Mouse (Mus musculus) hindbrain, postnatal 0 days (tissue): ENCODE results near the gene Pgk1. TPM values are rescaled to one million over a fixed set of nuclear protein-coding genes. Genes with fewer than 3 reads are reported as not detected.
A peak's percentile ranks its signal among the peaks of the same experiment; 100 is the strongest.

ENCODE experiments used
- ATAC-seq: fragments of 200-750 bp; cut with Nextera tagmentation; 2 replicates; pipeline ENCODE4 v1.8.0; 2017; ENCODE audit warnings: mild to moderate bottlenecking, moderate TSS enrichment, moderate library complexity
- DNase-seq: peaks from one replicate; pipeline ENCODE4 v3.0.0-alpha.2; 2015; ENCODE audit warnings: low spot score
- H3K27ac ChIP-seq: fragments of 300-500 bp; sonication (generic); 2 replicates; pipeline ENCODE4 v1.5.1; 2014; ENCODE audit warnings: mild to moderate bottlenecking
- H3K27me3 ChIP-seq: fragments of 300-500 bp; sonication (generic); 2 replicates; pipeline ENCODE4 v1.6.1; 2014; ENCODE audit warnings: low read length, mixed read lengths; ENCODE audit not compliant: insufficient read depth
- H3K36me3 ChIP-seq: fragments of 300-500 bp; sonication (generic); 2 replicates; pipeline ENCODE4 v1.6.1; 2014; ENCODE audit warnings: low read length, mixed read lengths; ENCODE audit not compliant: insufficient read depth
- H3K4me1 ChIP-seq: fragments of 300-500 bp; sonication (generic); 2 replicates; pipeline ENCODE4 v1.6.1; 2014; ENCODE audit warnings: antibody characterized with exemption, low read length, mixed read lengths; ENCODE audit not compliant: insufficient read depth
- H3K4me2 ChIP-seq: fragments of 300-500 bp; sonication (generic); 2 replicates; pipeline ENCODE4 v1.6.1; 2014; ENCODE audit warnings: low read depth, mild to moderate bottlenecking, low read length, moderate library complexity, mixed read lengths
- H3K4me3 ChIP-seq: fragments of 300-500 bp; sonication (generic); 2 replicates; pipeline ENCODE4 v1.5.1; 2014; ENCODE audit warnings: low read length
- H3K9ac ChIP-seq: fragments of 300-500 bp; sonication (generic); replicated peaks from 2 replicates; pipeline ENCODE4 v1.6.1; 2014; ENCODE audit warnings: mild to moderate bottlenecking, low read length, moderate library complexity, mixed read lengths
- H3K9me3 ChIP-seq: fragments of 300-500 bp; sonication (generic); 2 replicates; pipeline ENCODE4 v1.6.1; 2016; ENCODE audit warnings: low read length, mixed read lengths
- CTCF ChIP-seq: IDR thresholded peaks from 2 replicates; pipeline ENCODE4 v1.5.1; 2016; ENCODE audit warnings: antibody characterized with exemption, control low read depth, low read depth
- WGBS: fragments of 180-500 bp; shearing (Covaris S2); extraction: QIAGEN DNeasy Blood & Tissue Kit; methylation state at CpG from one replicate; pipeline ENCODE4 v1.1.7; 2014; 5-methylcytosine and 5-hydroxymethylcytosine counted together
- polyA plus RNA-seq: library from polyadenylated mRNA; unstranded; fragments of >200 nt; fragmentation: Nextera tagmentation; extraction: Ambion mirVana; gene quantifications from 2 replicates; pipeline ENCODE4 v1.2.1, GENCODE M21; 2015
- total RNA-seq: library from RNA; depleted of rRNA; stranded (reverse); fragments of >200 nt; gene quantifications from 2 replicates; pipeline ENCODE4 v1.2.3, GENCODE M21; 2014

Pgk1 gene
- total and polyA plus RNA-seq, 2 experiments from 2014 or later: 246 to 302 TPM

DNA sequence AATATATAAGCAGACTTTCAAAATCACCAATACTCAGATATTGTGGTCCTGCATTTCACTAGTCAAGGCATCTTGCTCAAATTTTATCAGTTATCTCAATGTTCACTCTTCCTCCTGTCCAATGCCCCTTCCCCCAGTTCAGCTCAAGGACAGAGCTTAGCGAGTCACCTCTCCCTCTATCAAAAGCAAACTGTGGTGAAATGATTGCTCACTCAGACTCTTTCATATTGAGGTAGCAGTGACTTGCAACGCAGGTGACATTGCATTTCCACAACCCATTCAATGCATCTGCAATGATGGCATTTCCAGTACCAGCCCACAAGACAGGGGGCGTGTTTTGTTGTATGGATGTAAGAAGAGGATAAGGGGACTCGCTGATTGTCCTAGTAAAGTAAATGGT is 31.0 kb upstream of the Pgk1 start:
- Histone ChIP-seq H3K27me3 (no peaks in the 10 kb centered on the region), H3K9ac (no peak overlapping the region), H3K4me3 (no peak overlapping the region), H3K4me2 (no peak overlapping the region), H3K9me3 (no peaks in the 10 kb centered on the region), H3K36me3 (no peaks in the 10 kb centered on the region), H3K27ac (no peak overlapping the region), H3K4me1 (no peaks in the 10 kb centered on the region)
- no peak for TF ChIP-seq CTCF
- ATAC-seq: no peak
- 80% methylated on average over 4 of the region's 4 CpGs for WGBS
- no peak for DNase-seq

DNA sequence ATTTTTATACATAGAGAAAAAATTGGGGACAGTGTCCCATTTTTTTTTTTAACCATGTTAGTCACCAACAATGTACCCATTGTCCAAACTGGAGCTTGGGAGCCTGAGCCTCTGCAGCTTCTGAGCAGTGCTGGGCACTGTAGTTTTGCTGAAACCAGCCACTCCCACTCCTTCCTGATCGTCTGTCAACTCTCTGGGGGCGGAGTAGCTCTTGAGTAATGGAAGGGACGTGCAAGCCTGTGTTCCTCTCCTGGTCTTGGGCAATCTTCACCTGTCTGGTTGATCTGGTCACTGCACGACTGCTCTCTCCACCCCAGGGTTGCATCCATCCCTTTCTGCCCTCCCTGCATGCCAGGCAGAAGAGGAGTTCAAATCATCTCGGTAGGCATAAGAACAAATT is 22.9 kb upstream of the Pgk1 start:
- no peak for DNase-seq
- ATAC-seq: no peak
- TF ChIP-seq CTCF: no peak

DNA sequence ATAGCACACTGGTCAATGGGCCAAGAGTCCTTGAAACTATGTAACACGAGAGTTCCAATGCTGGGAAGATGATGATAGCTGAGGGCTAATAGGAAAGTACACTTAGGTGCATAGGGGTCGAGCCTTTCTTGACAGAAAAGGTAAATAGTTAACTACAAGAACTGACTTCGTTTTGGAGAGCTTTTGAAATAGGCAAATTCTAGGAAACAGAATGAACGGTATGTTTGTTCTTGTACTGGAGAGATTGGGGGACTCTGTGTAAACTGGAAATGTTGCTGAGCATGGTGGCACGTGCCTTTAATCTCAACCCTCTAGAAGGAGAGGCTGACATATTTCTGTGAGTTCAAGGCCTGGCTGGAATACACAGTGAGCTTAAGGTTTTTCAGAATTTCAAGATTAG is 22.3 kb upstream of the Pgk1 start:
- Histone ChIP-seq H3K4me2 (no peak overlapping the region), H3K9me3 (no peaks in the 10 kb centered on the region), H3K9ac (no peak overlapping the region), H3K36me3 (no peaks in the 10 kb centered on the region), H3K27ac (no peak overlapping the region), H3K4me1 (no peaks in the 10 kb centered on the region), H3K27me3 (no peaks in the 10 kb centered on the region), H3K4me3 (no peak overlapping the region)
- ATAC-seq (no peak), DNase-seq (no peak)
- TF ChIP-seq CTCF: no peak
- 72% methylated on average over 5 of the region's 5 CpGs for WGBS

More for the DNA sequence above, 22.9 kb upstream of the Pgk1 start:
- Histone ChIP-seq H3K4me3 (no peak overlapping the region), H3K4me2 (no peak overlapping the region), H3K4me1 (no peaks in the 10 kb centered on the region), H3K36me3 (no peaks in the 10 kb centered on the region), H3K27ac (no peak overlapping the region), H3K9ac (no peak overlapping the region), H3K27me3 (no peaks in the 10 kb centered on the region), H3K9me3 (no peaks in the 10 kb centered on the region)
- WGBS: 69% methylated on average over 5 of the region's 5 CpGs

DNA sequence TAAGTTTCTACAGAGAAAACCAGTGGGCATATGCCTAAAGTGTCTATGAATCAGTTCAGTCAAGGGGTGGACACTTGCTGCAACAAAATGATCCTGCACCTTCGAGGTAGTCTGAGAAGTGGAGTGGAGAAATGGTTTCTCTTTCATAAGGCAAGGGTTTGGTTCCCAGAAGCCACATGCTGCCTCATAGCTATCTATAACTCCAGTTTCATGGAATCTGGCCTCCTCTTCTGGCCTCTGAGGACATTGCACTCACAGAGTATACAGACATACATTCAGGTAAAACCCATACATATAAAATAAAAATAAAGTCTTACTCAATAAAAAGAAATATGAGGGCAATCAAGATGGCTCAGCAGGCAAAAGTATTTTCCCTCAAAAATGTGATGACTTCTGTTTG is 21.8 kb upstream of the Pgk1 start:
- Histone ChIP-seq H3K27ac (no peak overlapping the region), H3K36me3 (no peaks in the 10 kb centered on the region), H3K4me2 (no peak overlapping the region), H3K4me3 (no peak overlapping the region), H3K9me3 (no peaks in the 10 kb centered on the region), H3K4me1 (no peaks in the 10 kb centered on the region), H3K27me3 (no peaks in the 10 kb centered on the region), H3K9ac (no peak overlapping the region)
- ATAC-seq (no peak), DNase-seq (no peak)
- 71% methylated on average over 1 of the region's 1 CpGs for WGBS
- TF ChIP-seq CTCF: peak; percentile 13; the same call in 1 of the 2 replicates

GRCm38 (mm10) chrX:106171106-106171852 is 15.6 kb upstream of the Pgk1 start:
- 31% methylated on average over 18 of the region's 18 CpGs for WGBS

GRCm38 (mm10) chrX:106171853-106172154 is 15.1 kb upstream of the Pgk1 start:
- ATAC-seq (0 out of 2 replicates have a peak, but pooled peaks have one; percentile 40), DNase-seq (no peak)
- peak overlapping the region; percentile 49 for H3K4me2 ChIP-seq
- H3K27me3 ChIP-seq: no peaks in the 10 kb centered on the region
- no peak overlapping the region for H3K9ac ChIP-seq
- H3K4me1 ChIP-seq: no peaks in the 10 kb centered on the region
- no peak overlapping the region for H3K27ac ChIP-seq
- no peaks in the 10 kb centered on the region for H3K9me3 ChIP-seq
- no peak overlapping the region; the same call in 1 of the 2 replicates for H3K4me3 ChIP-seq
- H3K36me3 ChIP-seq: no peaks in the 10 kb centered on the region
- WGBS: 67% methylated on average over 5 of the region's 6 CpGs
- no peak for TF ChIP-seq CTCF

More at GRCm38 (mm10) chrX:106171106-106171852, 15.6 kb upstream of the Pgk1 start:
- DNase-seq (peak; percentile 83), ATAC-seq (peak; percentile 88)
- TF ChIP-seq CTCF: peak; percentile 81
- Histone ChIP-seq H3K4me3 (peak overlapping the region; percentile 23), H3K4me2 (peak overlapping the region; percentile 49), H3K36me3 (no peaks in the 10 kb centered on the region), H3K9ac (no peak overlapping the region), H3K27me3 (no peaks in the 10 kb centered on the region), H3K4me1 (no peaks in the 10 kb centered on the region), H3K9me3 (no peaks in the 10 kb centered on the region), H3K27ac (no peak overlapping the region)

DNA sequence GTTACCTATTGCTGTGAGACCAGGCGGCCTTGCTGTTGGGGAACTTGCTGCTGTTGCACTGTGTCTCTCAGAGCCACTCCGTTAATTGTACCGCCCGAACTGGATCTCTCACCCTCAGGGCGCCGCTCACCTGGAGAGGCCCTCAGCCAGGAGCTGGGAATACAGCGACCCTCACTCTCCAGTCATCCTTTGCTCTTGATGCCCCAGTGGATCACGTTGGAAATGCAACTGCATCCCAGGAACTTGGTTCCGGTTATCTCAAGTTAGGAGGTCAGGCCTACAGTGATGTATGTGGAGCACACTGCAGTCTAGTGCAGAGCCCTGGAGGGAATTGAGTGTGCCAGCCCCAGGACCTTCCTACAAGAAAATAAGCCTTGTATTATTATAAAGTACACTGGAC is 10.6 kb upstream of the Pgk1 start:
- Histone ChIP-seq H3K4me2 (no peak overlapping the region), H3K4me3 (no peak overlapping the region), H3K9me3 (no peaks in the 10 kb centered on the region), H3K27me3 (no peaks in the 10 kb centered on the region), H3K9ac (no peak overlapping the region), H3K36me3 (no peaks in the 10 kb centered on the region), H3K27ac (no peak overlapping the region), H3K4me1 (no peaks in the 10 kb centered on the region)
- WGBS: 64% methylated on average over 9 of the region's 9 CpGs
- no peak for ATAC-seq
- no peak for DNase-seq
- TF ChIP-seq CTCF: no peak
